Mouse (Mus musculus) adrenal gland, adult (tissue): ENCODE measurements around the gene Arnt2.

ENCODE experiments used
- DNase-seq, 2 experiments: peaks; one replicate each; pipeline ENCODE4 v3.0.0; 2022 to 2023; ENCODE audit warnings: low spot score in 1 of 2; ENCODE audit not compliant: inconsistent age in 2 of 2

Gene Arnt2

DNA sequence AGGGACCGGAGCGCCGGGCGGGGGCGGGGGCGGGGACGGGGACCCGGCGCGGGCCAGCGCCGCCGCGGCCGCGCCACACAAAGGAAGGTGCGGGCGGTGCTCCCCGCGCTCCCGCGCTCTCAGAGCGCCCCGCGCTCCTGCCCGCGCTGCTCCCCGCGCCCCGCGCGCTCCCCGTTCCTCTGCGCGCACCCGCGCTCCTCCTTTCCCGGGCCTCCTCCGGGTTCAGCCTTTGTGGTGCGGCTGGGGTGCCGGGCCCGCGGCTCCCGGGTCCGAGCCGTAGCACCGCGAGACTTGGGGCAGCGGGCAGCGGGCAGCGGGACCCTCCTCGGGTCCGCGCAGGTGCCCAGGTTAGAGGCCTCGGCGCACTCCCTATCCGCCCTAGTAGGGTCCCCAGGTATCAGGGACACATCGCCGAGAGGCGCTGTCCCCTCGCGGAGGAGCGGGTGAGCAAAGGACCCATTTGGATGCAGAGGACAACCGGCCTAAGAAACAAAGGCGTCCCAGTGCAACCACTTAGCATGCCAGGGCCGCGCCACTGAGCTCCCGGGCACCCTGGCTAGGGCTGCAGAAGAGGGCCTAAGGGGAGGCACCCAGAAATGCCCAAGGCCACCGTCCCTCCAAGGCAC, at the start of gene Arnt2:
TSS of gene Arnt2 (minus strand) at position 281 of the 626 bp plus-strand sequence.
- peak; percentile 32 to 75 for DNase-seq

DNA sequence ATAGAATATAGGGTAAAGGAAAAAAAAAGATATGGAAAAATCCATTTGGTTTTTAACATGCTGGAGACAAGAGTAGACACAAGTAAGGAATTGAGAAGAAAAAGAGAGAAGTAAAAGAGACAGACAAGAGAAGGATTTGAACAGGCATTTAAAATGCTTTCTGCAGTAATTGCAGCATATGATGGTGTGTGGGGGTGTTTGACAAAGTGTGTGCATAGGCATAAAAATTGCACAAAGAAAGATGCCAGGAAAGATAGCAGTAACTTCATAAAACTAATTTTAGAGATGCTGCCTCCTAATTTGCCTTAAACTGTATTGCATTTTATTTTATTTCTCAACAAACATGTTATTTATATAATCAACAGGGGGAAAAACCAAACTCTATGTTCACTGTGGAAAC, 41.7 kb upstream of the Arnt2 start:
- no peak for DNase-seq

DNA sequence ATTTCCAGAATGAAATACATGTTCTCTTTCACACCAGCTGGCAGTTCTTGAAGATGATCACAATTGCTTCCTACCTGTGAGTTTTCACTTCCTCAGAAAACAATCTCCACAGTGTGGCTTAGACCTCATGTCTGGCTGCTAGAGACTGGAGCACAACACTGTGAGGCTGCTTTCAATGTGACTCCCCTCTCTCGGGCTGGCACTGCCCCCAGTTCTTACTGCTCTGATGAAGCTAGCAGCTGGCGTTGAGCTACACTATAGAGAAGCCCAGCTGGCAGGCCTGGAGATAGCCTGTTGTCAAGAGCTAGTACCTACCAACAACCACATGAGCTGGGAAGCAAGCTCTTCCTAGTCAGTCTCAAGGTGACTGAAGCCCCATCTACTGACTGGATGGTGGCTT, 39.1 kb upstream of the Arnt2 start:
- peak in 1 of 2 experiments; percentile 29 for DNase-seq

DNA sequence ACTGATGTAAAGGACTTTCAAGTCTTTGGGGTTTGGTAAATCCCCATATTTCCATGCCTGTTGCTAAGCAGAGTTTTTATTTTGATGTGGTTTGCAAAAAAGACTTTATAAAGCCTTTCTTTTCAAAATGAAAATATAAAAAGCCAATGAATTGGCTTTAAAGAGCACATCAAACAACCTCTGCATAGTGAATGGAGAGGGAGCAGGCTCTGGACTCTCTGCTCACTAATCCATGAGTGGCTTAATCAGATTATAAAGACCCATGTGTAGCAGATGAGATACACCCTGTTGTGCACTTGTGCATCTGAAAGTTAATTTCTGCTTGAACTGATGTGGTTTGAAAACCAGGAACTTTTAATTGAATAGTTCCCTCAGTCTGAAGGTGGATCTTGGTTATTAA, 38.5 kb upstream of the Arnt2 start:
- DNase-seq, result no peak

DNA sequence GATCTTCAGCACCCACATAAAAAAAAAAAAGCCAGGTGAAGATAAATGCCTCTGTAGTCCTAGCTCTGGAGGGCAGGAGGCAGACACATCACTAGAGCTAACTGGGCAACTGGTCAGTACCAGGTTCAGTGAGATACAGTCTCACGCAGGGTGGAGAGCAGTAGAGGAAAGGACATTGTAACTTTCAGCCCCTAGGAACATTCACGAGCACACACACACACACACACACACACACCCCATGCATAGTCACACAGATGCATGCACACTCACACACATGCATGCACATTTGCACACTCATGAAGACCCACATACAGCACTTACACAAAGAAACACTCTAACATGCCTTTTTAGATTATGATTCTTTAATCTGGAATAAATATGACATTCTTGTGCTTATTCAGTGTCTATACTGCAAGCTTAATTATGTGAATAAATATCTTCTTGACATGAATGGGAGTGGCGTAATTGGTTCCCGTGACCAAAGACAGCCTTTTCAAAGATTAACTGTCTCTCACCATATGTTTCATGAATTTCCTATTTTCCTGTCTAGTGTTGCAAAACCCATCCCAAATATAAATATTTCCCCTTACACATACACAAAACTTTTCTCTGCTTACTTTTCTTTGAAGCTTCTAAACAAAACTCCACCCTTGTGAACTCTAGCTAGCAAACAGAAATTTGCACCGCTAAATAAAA, 37.9 kb upstream of the Arnt2 start:
- DNase-seq, result no peak

DNA sequence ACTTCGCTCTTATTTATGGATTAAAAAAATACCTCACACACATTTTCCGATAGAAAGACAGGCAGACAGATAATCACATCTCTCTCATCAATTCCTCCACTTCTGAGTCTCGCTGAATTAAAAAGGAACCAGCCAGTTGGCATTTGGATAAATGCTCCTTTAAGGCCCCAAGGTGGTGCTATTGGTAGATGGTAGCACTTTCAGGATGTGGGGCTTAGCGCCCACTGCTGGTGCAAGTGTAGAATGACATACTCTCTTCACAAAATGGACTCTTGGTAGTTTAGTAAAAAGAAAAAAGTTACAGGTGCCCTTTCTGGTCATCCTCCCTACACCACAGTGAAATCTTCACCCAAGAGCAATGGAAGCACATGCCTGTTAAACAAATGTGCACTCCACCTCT, 37.1 kb upstream of the Arnt2 start:
- DNase-seq, result peak; percentile 51 to 81

DNA sequence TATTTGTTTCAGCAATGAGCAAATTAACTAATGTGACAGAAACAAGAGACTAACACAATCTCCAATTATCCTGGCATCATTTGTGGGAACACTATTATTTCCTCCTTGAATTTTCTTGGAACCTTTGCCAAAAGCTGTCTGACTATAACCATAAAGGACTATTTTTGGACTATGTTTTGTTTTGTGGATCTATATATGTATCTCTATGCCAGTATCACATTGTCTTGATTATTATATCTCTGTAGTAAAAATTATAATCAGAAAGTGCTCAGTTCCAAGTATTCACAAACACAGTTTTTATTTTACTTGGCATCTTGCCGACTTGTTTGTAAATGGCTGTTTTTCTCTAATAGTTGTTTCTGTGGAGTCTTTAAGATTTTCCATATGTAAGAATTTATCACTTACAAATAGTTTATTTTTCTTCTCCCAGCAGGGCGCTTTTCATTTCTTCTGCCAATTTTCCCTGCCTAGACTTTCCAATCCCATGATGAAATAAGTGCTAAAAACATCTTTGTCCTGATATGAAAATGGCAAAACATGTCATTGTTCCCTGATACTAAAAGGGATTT, 32.5 kb upstream of the Arnt2 start:
- DNase-seq, result no peak

DNA sequence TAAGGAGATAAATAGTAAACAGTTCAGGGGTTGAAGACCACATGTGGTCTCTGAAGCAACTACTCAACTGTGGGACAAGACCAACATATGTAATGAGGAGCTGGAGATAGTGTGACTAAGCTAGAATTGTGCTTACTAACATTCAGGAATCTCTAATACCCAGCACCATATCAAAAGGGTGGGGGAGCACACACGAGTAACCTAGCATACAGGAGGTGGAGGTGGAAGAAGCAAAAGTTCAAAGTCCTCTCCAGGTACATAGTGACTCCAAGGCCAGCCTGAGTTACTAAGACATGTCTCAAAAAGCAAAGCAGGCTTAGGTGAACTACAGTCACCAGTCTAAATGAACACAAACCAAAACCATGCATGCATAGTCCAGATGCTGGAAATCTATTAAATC, 29.6 kb upstream of the Arnt2 start:
- DNase-seq, result no peak

DNA sequence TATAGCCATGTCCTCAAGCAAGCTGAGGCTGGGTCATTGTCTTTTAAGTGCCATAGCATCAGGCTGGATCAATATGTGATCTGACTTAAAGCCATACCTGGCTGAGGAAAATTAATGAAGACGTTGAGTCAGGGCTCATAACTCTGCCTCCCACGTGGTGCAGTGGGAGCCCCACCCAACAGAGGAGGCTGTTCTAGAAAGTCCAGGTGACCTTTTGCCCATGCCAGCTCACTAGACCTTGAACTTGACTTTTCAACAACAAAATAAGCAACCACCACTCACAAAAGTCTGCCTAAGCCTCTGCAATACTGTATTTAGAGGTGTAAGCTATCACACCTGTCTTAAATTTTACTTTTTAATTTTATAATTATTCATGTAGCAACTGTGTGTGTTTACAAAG, 24.9 kb upstream of the Arnt2 start:
- no peak for DNase-seq

DNA sequence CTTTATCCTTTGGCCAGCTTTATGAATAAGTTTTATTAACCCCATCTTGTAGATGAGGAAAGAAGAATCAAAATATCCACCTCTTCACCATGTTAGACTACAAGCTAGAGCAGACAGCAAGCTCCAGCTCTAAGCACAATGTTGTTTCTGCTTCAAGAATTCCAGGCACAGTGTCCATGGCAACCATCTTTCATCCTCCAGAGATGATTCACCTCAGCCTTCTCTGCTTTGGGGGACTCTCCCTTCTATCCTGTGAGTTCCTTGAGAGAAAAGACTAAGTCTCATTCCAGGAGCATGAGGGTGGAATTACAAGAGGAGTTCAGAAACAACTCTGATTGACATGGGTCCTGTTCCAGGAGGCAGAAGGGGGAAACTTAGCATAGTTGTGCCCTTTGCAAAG, 22.2 kb upstream of the Arnt2 start:
- DNase-seq, result peak in 1 of 2 experiments; percentile 33

DNA sequence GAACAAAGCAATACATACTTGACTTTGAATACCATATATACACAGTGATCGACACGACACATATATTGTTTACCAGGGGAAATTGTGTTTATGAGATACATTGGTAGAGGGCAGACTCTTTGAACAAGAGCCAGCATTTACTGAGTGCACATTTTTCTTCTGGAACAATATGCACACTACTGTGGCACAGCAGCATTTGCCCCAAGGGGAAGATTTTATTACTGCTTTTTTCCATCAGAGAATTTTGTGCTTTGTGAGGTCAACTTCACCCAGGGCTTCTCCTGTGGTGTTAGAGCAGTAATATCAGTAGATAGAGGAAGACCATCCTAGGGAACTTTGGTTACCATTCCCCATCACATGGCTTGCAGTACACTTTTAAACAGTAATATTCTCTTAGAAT, 17.2 kb upstream of the Arnt2 start:
- no peak for DNase-seq

DNA sequence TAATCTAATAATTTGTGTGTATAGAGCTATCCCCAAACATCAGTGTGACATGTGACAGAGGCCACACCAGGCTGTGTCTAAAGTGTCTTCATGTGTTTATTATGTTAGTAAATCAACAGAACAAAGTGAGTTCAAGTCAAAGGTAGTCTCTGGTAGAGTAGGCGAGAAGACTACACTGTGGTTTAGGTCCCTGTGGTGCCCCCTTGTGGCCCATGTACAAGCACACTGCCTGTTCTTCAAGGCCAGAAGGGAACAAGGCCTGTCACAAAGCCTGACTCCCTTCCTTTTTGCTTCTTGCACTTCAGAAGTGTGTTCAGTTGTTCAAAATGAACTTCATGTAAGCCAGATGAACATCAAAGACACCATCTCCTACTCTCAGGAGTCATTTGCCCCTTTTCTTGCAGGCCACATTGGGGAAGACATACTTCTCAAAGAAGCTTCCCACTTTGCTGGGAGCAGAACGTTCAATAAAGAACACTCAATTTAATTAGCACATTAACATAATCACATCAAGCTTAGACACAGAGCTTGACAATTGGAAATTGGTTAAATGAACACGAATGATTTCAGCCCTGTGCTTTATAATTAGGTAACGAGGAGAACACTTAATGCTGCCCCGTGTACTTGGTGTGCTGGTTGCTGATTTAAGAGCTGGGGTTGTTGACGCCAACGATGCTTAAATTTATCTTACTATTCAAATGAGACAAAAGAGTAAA, 14.9 kb upstream of the Arnt2 start:
- DNase-seq, result peak; percentile 31 to 70

DNA sequence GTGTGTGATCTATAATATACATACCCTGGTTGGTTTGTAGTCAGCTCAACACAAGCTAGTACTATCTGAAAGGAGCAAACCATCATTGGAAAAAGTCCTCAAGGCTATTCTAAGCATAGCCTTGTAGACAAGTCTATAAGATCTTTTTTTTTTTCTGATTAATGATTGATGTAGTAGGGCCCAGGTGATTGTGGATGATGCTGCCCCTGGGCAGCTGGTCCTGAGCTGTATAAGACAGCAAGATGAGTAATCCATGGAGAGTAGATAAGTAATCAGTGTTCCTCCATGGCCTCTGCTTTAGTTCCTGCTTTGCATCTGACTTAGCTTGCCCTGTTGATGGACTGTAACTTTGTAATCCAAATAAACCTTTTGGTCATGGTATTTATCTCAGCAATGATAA, 11.8 kb upstream of the Arnt2 start:
- DNase-seq, result no peak

DNA sequence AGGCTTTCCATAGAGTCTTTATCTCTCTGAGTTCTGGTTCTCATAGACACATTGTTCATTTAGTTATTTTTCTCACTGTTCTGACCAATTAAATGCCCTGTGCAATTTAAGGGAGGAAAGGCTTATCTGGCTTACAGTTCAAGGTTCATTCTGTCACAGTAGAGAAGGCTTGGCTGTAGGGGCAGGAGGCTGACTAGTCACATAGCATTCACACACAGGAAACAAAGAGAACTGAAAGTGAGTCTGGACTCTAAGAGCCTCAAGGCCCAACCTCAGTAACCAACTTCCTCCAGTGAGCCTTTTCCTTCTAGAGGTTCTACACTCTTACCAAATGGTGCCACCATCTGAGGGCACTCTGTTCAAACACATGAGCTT, 11.3 kb upstream of the Arnt2 start:
- DNase-seq, result no peak

DNA sequence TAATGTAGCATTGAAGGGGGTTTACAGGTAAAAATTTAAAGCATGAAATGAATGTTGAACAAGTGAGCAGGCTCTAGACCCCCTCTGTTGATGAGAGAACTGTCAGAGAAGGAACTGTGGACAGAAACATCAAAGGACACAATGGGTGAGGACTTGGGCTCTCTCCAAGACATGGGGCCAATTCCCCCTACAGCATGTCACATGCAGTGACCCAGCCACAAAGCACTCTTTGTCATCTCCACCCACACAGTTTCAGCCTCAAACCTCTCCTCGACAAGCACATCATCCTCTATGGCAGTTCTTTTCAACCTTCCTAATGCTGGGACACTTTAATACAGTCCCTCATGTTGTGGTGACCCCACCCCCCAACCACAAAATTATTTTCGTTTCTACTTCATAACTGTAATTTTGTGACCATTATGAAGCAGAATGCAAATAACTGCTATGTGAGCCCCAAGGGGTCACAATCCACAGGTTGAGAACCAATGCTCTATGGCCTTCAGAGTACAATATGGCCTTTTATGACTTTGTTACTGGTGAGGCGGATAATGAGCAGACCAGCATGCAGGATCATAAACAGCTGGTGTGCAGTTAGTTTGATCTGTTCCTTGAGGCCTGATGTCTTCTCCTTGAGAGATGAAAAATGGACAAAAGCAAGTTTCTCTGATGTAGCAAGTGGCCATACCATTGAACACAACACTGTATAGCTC, 10.8 kb upstream of the Arnt2 start:
- DNase-seq, result no peak

DNA sequence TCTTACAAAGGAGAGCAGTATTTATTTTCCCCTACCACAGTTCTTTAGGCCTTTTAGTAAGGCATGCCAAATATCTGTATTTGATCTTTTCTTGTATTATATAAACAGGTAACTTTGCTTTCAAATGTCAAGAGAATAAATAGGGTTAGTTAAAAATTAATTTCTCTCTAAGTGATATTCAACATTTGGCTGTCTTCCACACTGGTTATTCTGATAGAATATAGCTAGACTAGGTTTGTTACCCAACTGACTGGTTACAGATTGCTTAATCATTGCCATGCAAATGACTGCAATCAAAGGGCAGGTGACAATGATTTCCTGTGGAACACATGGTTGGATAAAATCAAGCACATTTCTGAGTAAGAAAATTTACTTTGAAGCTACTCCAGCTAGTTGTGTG, 7.5 kb upstream of the Arnt2 start:
- DNase-seq, result no peak

DNA sequence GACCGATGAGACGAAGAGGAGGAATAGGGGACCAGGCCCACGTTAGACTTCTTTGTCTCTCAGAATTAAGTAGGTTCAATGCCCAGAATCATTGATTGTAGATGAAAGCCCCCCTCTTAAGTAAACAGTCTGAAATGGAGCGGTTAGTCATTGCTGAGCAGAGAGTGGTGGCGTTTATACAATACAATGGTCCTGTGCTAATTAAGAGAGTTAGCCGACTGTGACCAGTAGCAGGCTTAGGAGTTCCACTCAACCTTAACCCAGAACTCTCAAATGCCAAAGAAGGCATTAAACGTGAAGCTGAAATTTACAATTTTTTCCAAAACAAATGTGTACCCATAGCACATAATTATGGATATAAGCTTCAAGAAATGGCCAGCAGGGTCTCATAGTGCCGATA, 2.6 kb upstream of the Arnt2 start:
- DNase-seq, result no peak

DNA sequence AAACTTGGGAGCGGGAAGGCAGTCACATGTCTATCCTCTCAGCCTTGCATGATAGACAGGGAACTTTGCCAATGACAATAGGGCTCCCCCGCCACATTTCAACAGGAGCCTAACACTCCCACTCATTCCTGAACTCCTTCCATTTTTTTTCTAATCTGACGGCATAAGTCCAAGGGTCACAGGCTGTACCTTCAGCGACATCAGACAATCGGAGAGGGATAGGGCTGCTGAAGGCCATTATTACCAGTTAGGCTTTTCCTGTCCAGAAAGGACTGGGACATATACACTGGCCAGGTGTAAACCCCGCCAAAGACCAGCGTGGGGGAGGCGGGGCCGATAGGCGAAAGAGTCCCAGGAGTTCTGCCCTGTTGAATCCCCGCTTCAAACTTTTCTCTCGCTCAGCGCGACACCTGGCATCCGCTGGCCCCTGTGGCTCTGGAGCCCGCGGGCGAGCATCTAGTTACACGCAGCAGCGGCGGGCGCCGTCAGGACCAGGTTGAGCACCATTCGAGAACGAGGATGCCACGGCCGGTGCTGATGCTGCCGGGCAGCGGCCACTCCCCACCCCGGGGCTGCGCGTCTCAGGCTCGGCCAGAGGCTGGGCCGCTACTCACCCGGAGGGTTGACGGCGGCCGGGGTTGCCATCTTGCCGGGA, 608 bp downstream of the Arnt2 start:
- DNase-seq, result peak; percentile 31 to 71

DNA sequence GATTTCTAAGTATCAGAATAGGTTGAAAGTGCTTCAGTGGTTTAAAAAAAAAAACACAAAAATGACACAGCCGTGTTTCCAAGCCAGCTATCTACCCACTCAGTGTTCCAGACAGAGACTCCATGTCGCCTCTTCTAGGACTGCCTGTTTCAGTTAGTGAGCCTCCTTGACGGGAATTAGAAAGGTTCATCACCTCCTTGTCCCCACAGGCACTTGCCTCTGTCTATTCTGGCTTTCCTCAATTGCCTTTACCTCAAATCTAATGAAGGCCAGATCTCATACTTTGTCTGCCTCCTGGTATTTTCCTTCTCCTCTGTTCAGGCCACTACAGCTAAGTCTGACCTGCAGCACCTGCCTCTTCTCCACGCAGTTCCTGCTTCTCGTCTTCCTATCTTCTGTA, 1.7 kb downstream of the Arnt2 start:
- no peak for DNase-seq

DNA sequence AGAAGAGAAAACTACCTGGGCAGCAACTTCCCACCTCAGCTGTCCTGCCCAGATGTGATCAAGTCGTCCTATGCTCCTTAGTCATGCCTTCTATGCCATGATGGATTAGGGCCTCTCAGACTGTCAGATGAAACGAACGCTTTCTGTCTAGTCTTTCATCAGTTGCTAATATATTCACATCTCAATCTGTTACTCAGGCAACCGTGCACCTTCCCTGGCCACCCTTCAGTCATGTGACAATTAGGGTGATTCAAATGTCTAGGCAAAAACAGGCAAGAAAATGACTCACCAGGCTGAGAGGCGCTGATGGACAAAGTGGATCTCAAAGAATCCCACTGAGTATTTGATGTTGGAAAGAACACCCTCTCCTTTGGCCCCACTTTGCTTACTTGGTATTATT, 6.6 kb downstream of the Arnt2 start:
- DNase-seq, result no peak
